Mouse (Mus musculus) liver, postnatal 0 days (tissue): ENCODE results near the gene Cstad. TPM values are rescaled to one million over a fixed set of nuclear protein-coding genes. Genes with fewer than 3 reads are reported as not detected.

ENCODE experiments used
- ATAC-seq: fragments of 200-750 bp; cut with Nextera tagmentation; 2 replicates; pipeline ENCODE4 v1.8.0; 2017; ENCODE audit warnings: mild to moderate bottlenecking, moderate library complexity
- DNase-seq: peaks from one replicate; pipeline ENCODE4 v3.0.0-alpha.2; 2016
- H3K27ac ChIP-seq: fragments of 300-500 bp; sonication (generic); 2 replicates; pipeline ENCODE4 v1.5.1; 2014; ENCODE audit warnings: antibody characterized with exemption, moderate library complexity, mild to moderate bottlenecking, low read depth
- H3K27me3 ChIP-seq: fragments of 300-500 bp; sonication (generic); 2 replicates; pipeline ENCODE4 v1.6.1; 2014; ENCODE audit warnings: low read length, control low read depth, mixed read lengths; ENCODE audit not compliant: insufficient read depth
- H3K36me3 ChIP-seq: fragments of 300-500 bp; sonication (generic); replicated peaks from 2 replicates; pipeline ENCODE4 v1.6.1; 2014; ENCODE audit warnings: mild to moderate bottlenecking, control low read depth, low read length, moderate library complexity, mixed read lengths; ENCODE audit not compliant: insufficient read depth
- H3K4me1 ChIP-seq: fragments of 300-500 bp; sonication (generic); 2 replicates; pipeline ENCODE4 v1.6.1; 2014; ENCODE audit warnings: antibody characterized with exemption, mild to moderate bottlenecking, control low read depth; ENCODE audit not compliant: insufficient read depth
- H3K4me2 ChIP-seq: fragments of 300-500 bp; sonication (generic); 2 replicates; pipeline ENCODE4 v1.6.1; 2014; ENCODE audit warnings: low read depth, mild to moderate bottlenecking, low read length, moderate library complexity, mixed read lengths
- H3K4me3 ChIP-seq: fragments of 300-500 bp; sonication (generic); 2 replicates; pipeline ENCODE4 v1.5.1; 2014; ENCODE audit warnings: low read depth, low read length
- H3K9ac ChIP-seq: fragments of 300-500 bp; sonication (generic); replicated peaks from 2 replicates; pipeline ENCODE4 v1.6.1; 2014; ENCODE audit warnings: mild to moderate bottlenecking, moderate library complexity
- H3K9me3 ChIP-seq: fragments of 300-500 bp; sonication (generic); 2 replicates; pipeline ENCODE4 v1.6.1; 2016; ENCODE audit warnings: mild to moderate bottlenecking, control low read depth, low read length, mixed read lengths
- CTCF ChIP-seq: sonication (generic); IDR thresholded peaks from 2 replicates; pipeline ENCODE4 v1.5.1; 2016; ENCODE audit warnings: antibody characterized with exemption, low read depth
- EP300 ChIP-seq: IDR thresholded peaks from 2 replicates; pipeline ENCODE4 v1.6.1; 2016; ENCODE audit warnings: antibody characterized with exemption, low read depth, mild to moderate bottlenecking
- WGBS: fragments of 180-500 bp; shearing (Covaris S2); extraction: QIAGEN DNeasy Blood & Tissue Kit; methylation state at CpG from one replicate; pipeline ENCODE4 v1.1.7; 2014; ENCODE audit not compliant: insufficient replicate concordance; 5-methylcytosine and 5-hydroxymethylcytosine counted together
- polyA plus RNA-seq: library from polyadenylated mRNA; unstranded; fragments of >200 nt; fragmentation: Nextera tagmentation; extraction: Ambion mirVana; gene quantifications from 2 replicates; pipeline ENCODE4 v1.2.1, GENCODE M21; 2015

Gene Cstad
- polyA plus RNA-seq, 1 experiment from 2014 or later = 0.22 TPM

- Histone ChIP-seq H3K36me3 (no peaks in the 10 kb centered on the region), H3K9ac (0 out of 2 replicates have a peak overlapping the region, but pooled peaks have one; percentile 34), H3K4me3 (no peak overlapping the region), H3K27me3 (no peaks in the 10 kb centered on the region), H3K27ac (0 out of 2 replicates have a peak overlapping the region, but pooled peaks have one; percentile 30), H3K4me1 (peaks cover 10% of the 10 kb centered on the region), H3K4me2 (0 out of 2 replicates have a peak overlapping the region, but pooled peaks have one; percentile 23), H3K9me3 (no peaks in the 10 kb centered on the region)
- ATAC-seq = peak; percentile 78
- TF ChIP-seq EP300 (no peak), CTCF (no peak)
- WGBS = 50% methylated on average over 6 of the region's 6 CpGs
- peak; percentile 41 for DNase-seq
Observed at GRCm38 (mm10) chr2:30618487-30619248, 23.8 kb downstream of the Cstad start.

- WGBS = 27% methylated on average over 10 of the region's 10 CpGs
- Histone ChIP-seq H3K27ac (no peak overlapping the region), H3K27me3 (no peaks in the 10 kb centered on the region), H3K4me3 (no peak overlapping the region), H3K4me1 (peaks cover 3% of the 10 kb centered on the region), H3K36me3 (no peaks in the 10 kb centered on the region), H3K9ac (no peak overlapping the region), H3K4me2 (no peak overlapping the region), H3K9me3 (no peaks in the 10 kb centered on the region)
- ATAC-seq (no peak), DNase-seq (no peak)
- TF ChIP-seq CTCF (no peak), EP300 (no peak)
Observed at GRCm38 (mm10) chr2:30623873-30624272, 29.0 kb downstream of the Cstad start.

- Histone ChIP-seq H3K4me3 (no peak overlapping the region), H3K27ac (peak overlapping the region; percentile 13; the same call in 1 of the 2 replicates), H3K9ac (no peak overlapping the region), H3K36me3 (no peaks in the 10 kb centered on the region), H3K4me2 (no peak overlapping the region), H3K9me3 (no peaks in the 10 kb centered on the region), H3K27me3 (no peaks in the 10 kb centered on the region), H3K4me1 (no peaks in the 10 kb centered on the region)
- ATAC-seq = no peak
- no peak for DNase-seq
- TF ChIP-seq EP300 = no peak
- no peak for TF ChIP-seq CTCF
- 76% methylated on average over 6 of the region's 6 CpGs for WGBS
Observed at GRCm38 (mm10) chr2:30625296-30625826, 30.5 kb downstream of the Cstad start.

- Histone ChIP-seq H3K4me1 (no peaks in the 10 kb centered on the region), H3K27ac (peak overlapping the region; percentile 13; the same call in 1 of the 2 replicates), H3K4me3 (no peak overlapping the region), H3K27me3 (no peaks in the 10 kb centered on the region), H3K9ac (no peak overlapping the region), H3K4me2 (no peak overlapping the region), H3K9me3 (no peaks in the 10 kb centered on the region), H3K36me3 (no peaks in the 10 kb centered on the region)
- WGBS = 60% methylated on average over 17 of the region's 17 CpGs
- no peak for ATAC-seq
- TF ChIP-seq CTCF (no peak), EP300 (0 out of 2 replicates have a peak, but pooled peaks have one; percentile 14)
- no peak for DNase-seq
Observed at GRCm38 (mm10) chr2:30626058-30626675, 31.3 kb downstream of the Cstad start.

GRCm38 (mm10) chr2:30627338-30627737, 32.5 kb downstream of the Cstad start:
- DNase-seq (no peak), ATAC-seq (no peak)
- 85% methylated on average over 3 of the region's 3 CpGs for WGBS
- no peaks in the 10 kb centered on the region for H3K4me1 ChIP-seq
- no peak for TF ChIP-seq EP300
- TF ChIP-seq CTCF = no peak
- no peak overlapping the region for H3K4me3 ChIP-seq
- no peak overlapping the region for H3K27ac ChIP-seq
- H3K9ac ChIP-seq = no peak overlapping the region
- no peaks in the 10 kb centered on the region for H3K27me3 ChIP-seq
- H3K9me3 ChIP-seq = no peaks in the 10 kb centered on the region
- no peak overlapping the region for H3K4me2 ChIP-seq
- no peaks in the 10 kb centered on the region for H3K36me3 ChIP-seq

- Histone ChIP-seq H3K9me3 (no peaks in the 10 kb centered on the region), H3K9ac (no peak overlapping the region), H3K4me3 (no peak overlapping the region), H3K4me2 (no peak overlapping the region), H3K36me3 (no peaks in the 10 kb centered on the region), H3K27ac (no peak overlapping the region), H3K27me3 (no peaks in the 10 kb centered on the region), H3K4me1 (no peaks in the 10 kb centered on the region)
- ATAC-seq (no peak), DNase-seq (no peak)
- TF ChIP-seq CTCF (no peak), EP300 (no peak)
- 89% methylated on average over 17 of the region's 17 CpGs for WGBS
Observed at GRCm38 (mm10) chr2:30628374-30628773, 33.5 kb downstream of the Cstad start.
